Mouse (Mus musculus) cerebellum, postnatal 14 days (tissue): Measurements from ENCODE around the gene Chrna10.

Experiments
- DNase-seq, 2 experiments: peaks; one replicate each; pipeline ENCODE4 v3.0.0; 2021; ENCODE audit warnings: mixed read lengths in 2 of 2

The Chrna10 gene

GRCm38 (mm10) chr7:102116579-102117331 lies at the start of gene Chrna10:
TSS of gene Chrna10 (minus strand) at chr7:102116828.
- DNase-seq: no peak

DNA sequence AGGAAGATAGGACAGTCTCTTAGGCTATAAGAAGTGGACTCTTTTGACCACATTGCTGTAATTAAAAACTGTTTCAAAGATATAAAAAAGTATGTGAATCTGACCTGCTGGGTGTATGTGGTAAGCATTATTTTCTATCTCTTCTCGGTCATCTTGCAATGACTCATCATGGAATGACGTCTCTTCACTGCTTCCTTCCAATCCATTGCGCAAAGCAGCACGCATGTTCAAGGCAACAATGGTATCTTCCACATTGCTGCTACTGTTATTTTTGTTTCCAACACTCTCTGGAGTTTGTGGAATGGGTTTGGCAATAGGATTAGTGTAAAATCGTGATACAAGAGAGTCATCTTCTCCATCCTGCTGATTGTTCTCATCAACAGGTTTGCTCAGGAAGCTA lies 37.1 kb upstream of the Chrna10 start:
- DNase-seq: no peak

- no peak for DNase-seq
Observed at GRCm38 (mm10) chr7:102137898-102138297, 21.3 kb upstream of the Chrna10 start.

DNA sequence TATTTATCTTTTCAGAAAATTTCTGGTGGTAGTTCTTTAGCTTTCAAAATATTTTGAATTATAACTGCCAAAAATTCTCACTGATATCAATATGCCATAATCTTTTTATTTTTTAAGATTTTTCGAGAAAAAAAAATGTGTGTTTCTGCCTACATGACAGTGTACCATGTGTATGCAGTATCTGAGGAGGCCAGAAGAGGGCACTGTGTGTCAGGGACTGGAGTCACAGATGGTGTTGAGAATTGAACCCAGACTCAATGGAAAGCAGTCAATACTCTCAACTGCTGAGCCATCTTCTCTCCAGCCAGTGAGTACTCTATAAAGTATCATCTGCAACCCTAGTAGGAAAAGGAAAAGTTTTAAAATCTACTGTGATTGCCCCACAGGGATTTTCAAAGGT lies 20.8 kb upstream of the Chrna10 start:
- DNase-seq: peak; percentile 52 to 71

GRCm38 (mm10) chr7:102132395-102132794 lies 15.8 kb upstream of the Chrna10 start:
- DNase-seq: no peak

- DNase-seq: peak; percentile 74 to 82
Observed at GRCm38 (mm10) chr7:102120326-102120725, 3.7 kb upstream of the Chrna10 start.

- no peak for DNase-seq
Observed at GRCm38 (mm10) chr7:102117382-102117781, 754 bp upstream of the Chrna10 start.

DNA sequence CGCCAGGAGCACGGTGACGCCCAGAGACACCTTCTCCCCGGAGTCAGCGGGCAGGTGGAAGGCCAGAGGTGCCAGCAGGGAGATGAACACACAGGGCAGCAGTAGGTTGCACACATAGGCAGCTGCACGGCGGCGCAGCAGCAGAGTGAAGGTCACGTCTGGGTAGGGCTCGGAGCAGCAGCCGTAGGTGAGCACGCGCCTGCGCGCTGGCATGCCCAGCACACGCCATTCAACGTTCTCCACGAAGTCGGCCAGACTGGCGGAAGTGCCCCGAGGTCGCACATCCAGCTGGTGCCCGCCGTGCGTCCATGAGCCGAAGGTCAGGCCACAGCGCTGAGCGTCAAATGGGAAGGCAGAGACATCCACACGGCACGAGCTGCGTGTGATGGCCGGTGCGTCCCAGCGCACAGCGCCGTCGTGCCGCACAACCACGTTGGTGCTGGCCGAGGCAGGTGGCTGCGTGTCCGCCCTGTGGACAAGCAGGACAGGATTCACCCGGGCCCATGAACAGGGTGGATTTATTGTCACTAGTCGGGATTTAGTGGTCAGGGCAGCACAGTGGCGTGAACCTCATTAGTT lies 3.4 kb downstream of the Chrna10 start:
- no peak for DNase-seq

DNA sequence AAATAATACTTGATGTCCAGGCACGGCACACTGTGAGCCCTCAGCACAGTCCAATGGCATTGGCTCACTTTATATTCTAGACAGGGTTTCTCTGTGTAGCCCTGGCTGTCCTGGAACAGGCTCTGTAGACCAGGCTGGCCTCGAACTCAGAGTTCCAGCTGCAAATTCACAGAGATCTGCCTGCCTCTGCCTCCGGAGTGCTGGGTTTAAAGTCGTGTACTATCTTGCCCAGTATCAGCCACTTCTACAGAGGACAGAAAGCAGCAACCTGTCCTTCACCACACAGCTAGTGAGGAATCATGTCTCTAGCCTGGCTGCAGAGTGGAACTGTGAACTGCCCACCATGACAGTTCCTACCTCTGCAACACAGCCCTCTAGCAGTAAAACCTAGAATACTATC lies 6.9 kb downstream of the Chrna10 start:
- no peak for DNase-seq

GRCm38 (mm10) chr7:102109171-102109570 lies 7.5 kb downstream of the Chrna10 start, which contains the start of gene Art5:
TSS of gene Art5 (minus strand) at chr7:102109489.
- DNase-seq: no peak

GRCm38 (mm10) chr7:102108206-102108605 lies 8.4 kb downstream of the Chrna10 start:
- no peak for DNase-seq

DNA sequence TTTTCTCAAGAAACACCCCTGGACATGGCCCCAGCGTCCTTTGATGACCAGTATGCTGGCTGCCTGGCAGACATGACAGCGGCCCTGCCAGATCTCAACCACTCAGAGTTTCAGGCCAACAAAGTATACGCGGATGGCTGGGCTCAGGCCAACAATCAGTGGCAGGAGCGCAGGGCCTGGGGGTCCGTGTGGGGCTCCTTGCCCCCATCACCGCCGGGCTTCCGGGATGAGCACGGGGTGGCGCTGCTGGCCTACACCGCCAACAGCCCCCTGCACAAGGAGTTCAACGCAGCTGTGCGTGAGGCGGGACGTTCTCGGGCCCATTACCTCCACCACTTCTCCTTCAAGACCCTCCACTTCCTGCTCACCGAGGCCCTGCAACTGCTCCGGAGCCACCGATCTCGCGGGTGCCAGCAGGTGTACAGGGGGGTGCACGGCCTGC lies 9.9 kb downstream of the Chrna10 start:
- peak; percentile 48 to 54 for DNase-seq

DNA sequence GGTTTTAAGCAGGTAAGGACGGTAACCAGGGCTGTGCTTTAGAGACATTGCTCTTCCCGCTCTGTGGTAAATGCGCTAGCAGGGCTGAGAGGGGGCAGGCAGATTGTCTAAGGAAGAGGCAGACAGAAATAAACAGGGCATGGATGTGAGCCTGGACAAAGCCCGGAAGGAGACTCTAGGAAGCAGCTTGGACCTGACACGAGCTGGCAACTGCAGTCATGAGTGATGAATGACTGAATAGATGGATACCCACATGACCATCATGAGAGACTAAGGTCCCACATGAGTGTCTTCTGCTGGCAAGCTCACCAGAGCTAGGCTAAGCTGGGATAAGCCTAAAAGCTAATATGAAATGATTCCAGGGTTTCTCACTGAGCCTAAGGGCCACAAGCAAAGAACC lies 12.5 kb downstream of the Chrna10 start:
- DNase-seq: peak; percentile 65 to 69

- DNase-seq: no peak
Observed at GRCm38 (mm10) chr7:102103555-102103954, 13.1 kb downstream of the Chrna10 start.

- no peak for DNase-seq
Observed at GRCm38 (mm10) chr7:102102696-102103095, 13.9 kb downstream of the Chrna10 start.

DNA sequence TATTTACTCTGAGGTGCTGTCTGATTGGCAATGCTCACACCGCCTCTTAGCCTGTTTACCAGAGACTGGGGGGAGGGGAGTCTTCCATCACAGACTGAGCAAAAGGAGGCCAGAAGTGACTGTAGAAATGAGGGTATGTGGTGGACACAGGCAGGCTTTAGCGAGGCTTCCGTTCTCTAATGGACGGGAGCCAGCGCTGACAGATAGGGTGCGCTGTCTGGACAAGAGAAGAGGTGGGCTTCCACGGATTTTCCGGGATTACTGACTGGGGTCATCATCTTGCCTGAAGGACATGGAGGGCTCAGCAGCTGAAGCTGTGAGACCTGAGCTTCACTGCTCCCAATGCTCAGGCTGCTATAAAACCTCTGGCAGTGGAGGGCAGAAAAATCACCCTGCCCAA lies 14.4 kb downstream of the Chrna10 start:
- DNase-seq: peak in 1 of 2 experiments; percentile 38

- no peak for DNase-seq
Observed at GRCm38 (mm10) chr7:102101487-102101886, 15.1 kb downstream of the Chrna10 start, which contains the start of gene Art1. TSS of gene Art1 (plus strand) at chr7:102101743.

GRCm38 (mm10) chr7:102100868-102101267 lies 15.8 kb downstream of the Chrna10 start:
- DNase-seq: no peak

- DNase-seq: no peak
Observed at GRCm38 (mm10) chr7:102099760-102100661, 16.6 kb downstream of the Chrna10 start.

GRCm38 (mm10) chr7:102087336-102087735 lies 29.3 kb downstream of the Chrna10 start:
- DNase-seq: peak; percentile 41 to 46

DNA sequence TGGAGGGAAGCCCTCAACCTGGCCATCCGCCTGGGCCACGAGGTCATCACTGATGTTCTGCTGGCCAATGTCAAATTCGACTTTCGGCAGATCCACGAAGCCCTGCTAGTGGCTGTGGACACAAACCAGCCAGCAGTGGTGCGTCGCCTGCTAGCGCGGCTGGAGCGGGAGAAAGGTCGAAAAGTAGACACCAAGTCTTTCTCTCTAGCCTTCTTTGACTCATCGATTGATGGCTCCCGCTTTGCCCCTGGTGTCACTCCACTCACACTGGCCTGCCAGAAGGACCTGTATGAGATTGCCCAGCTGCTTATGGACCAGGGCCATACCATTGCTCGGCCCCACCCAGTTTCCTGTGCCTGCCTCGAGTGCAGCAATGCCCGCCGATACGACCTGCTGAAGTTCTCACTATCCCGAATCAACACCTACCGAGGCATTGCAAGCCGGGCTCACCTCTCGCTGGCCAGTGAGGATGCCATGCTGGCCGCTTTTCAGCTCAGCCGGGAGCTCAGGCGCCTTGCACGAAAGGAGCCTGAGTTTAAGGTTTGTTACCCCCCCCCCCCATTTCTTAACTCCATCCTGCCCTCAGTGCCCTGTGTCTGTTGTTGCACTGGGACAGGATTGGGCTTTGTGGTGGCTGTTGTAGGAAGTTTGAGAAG lies 32.5 kb downstream of the Chrna10 start:
- no peak for DNase-seq

DNA sequence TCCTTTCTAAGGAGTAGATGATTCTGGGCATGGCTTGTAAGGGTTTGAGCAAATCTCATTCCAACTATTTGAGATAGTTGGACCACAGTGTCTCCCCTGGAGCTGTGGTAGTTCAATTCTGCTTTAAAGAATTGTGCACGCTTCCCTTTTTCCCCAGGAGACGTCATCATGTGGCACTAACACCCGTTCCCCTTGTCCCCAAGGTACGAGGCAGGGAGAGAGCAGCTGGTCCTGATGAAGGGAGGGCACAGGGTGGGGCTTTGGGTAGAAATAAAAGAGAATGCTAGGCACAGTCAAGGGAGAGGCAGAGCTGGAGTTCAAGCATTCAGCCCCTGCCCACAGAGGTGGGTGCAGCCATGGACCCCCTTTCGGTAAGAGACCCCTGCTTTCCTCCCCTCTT lies 33.8 kb downstream of the Chrna10 start, which contains the start of gene Trpc2:
Gene Trpc2 (plus strand): TSS at position 301 of the 400 bp plus-strand sequence.
- DNase-seq: no peak

DNA sequence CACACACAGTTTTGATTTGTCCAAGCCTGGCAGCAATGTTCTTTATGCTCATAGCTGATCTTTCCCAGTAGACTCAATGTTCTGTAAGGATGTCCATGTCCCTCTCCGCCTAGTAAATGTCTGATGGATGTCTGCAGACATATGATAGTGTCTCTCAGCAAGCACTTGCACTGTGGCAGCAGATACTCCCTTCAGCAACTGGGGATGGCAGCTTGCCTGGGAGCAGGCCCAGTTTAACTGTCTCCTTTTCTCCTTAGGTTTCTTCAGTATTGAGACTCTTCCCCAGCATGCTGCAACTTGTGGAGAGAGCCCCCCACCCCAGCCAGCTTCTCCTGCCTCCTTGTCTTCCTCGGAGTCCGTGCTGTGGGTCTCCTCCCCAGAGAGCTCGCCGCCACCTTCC lies 34.8 kb downstream of the Chrna10 start:
- no peak for DNase-seq
